Mouse (Mus musculus) embryonic fibroblast, embryonic 13.5 days (primary cell): ENCODE measurements around the gene Garem2. TPM values are rescaled to one million over a fixed set of nuclear protein-coding genes. Genes with fewer than 3 reads are reported as not detected.

Experiments
- H3K27ac ChIP-seq: 2 replicates; pipeline ENCODE4 v1.5.1; 2012; ENCODE audit warnings: low read length, control low read depth, inconsistent platforms; ENCODE audit not compliant: insufficient read depth
- H3K4me1 ChIP-seq: 2 replicates; pipeline ENCODE4 v1.6.1; 2011; ENCODE audit warnings: low read length; ENCODE audit not compliant: control insufficient read depth, insufficient read depth
- H3K4me3 ChIP-seq: 2 replicates; pipeline ENCODE4 v1.5.1; 2011; ENCODE audit warnings: mild to moderate bottlenecking, control low read depth, low read length; ENCODE audit not compliant: insufficient read depth
- CTCF ChIP-seq: IDR thresholded peaks from 2 replicates; pipeline ENCODE4 v1.5.1; 2011; ENCODE audit warnings: mild to moderate bottlenecking, control low read depth, low read length, moderate library complexity, borderline replicate concordance; ENCODE audit not compliant: insufficient read depth
- POLR2A ChIP-seq: IDR thresholded peaks from 2 replicates; pipeline ENCODE4 v1.6.1; 2011; ENCODE audit warnings: low read depth, mild to moderate bottlenecking, control low read depth, low read length, moderate library complexity
- polyA plus RNA-seq: library from polyadenylated mRNA; stranded (reverse); fragments of >200 nt; gene quantifications from 2 replicates; pipeline ENCODE4 v1.2.4, GENCODE M21; 2011; ENCODE audit warnings: low read depth; ENCODE audit not compliant: missing spikeins, insufficient read length

Garem2 gene
- polyA plus RNA-seq, 1 experiment: 1.9 TPM

GRCm38 (mm10) chr5:30095731-30096130 is 9.2 kb upstream of the Garem2 start:
- no peak for TF ChIP-seq POLR2A
- no peak for TF ChIP-seq CTCF
- no peaks in the 10 kb centered on the region for H3K4me1 ChIP-seq
- H3K4me3 ChIP-seq: no peak overlapping the region
- H3K27ac ChIP-seq: no peak overlapping the region

GRCm38 (mm10) chr5:30098260-30098659 is 6.7 kb upstream of the Garem2 start:
- TF ChIP-seq CTCF (no peak), POLR2A (no peak)
- H3K4me1 ChIP-seq: no peaks in the 10 kb centered on the region
- no peak overlapping the region for H3K4me3 ChIP-seq
- H3K27ac ChIP-seq: no peak overlapping the region

DNA sequence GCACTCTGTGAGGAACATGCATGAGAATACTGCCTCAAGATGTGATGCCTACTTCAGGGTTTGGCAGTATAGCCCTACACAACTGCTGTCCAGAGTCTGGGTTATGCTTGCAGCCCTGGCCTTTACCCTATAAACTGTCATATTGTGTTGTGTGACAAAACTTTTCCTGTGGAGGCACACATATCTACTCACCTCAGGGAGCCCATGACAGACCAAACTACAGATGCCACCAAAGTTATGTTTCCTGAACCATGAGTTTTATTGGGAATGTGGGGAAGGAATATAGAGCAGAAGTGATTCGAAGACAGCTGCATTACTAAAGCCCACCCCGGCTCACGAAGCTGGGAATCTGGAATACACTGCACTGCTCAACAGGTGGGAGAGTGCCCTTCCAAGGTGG is 1.6 kb upstream of the Garem2 start:
- Histone ChIP-seq H3K4me1 (no peaks in the 10 kb centered on the region), H3K27ac (no peak overlapping the region), H3K4me3 (no peak overlapping the region)
- TF ChIP-seq CTCF: no peak
- no peak for TF ChIP-seq POLR2A

DNA sequence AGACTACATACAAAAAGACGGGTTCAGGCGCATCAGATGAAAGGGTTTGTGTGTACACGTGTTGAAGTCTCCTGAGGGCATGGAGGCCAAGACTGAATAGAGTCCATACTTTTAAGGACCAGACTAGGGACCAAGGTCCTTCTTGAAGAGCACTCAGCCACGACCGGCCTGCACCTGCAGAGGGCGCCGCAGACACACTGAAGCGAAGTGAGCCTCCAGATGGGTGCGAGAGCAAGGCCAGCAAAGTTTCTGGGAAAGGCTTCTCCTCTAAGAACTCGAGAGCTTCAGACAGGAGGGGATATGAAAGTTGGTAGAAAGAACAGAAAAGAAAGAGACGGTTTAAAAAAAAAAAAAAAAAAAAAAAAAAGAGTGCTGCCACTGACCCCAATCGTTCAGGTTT is 622 bp upstream of the Garem2 start:
- H3K4me3 ChIP-seq: no peak overlapping the region
- peak; percentile 88 for TF ChIP-seq CTCF
- TF ChIP-seq POLR2A: no peak
- H3K4me1 ChIP-seq: no peaks in the 10 kb centered on the region
- H3K27ac ChIP-seq: no peak overlapping the region

DNA sequence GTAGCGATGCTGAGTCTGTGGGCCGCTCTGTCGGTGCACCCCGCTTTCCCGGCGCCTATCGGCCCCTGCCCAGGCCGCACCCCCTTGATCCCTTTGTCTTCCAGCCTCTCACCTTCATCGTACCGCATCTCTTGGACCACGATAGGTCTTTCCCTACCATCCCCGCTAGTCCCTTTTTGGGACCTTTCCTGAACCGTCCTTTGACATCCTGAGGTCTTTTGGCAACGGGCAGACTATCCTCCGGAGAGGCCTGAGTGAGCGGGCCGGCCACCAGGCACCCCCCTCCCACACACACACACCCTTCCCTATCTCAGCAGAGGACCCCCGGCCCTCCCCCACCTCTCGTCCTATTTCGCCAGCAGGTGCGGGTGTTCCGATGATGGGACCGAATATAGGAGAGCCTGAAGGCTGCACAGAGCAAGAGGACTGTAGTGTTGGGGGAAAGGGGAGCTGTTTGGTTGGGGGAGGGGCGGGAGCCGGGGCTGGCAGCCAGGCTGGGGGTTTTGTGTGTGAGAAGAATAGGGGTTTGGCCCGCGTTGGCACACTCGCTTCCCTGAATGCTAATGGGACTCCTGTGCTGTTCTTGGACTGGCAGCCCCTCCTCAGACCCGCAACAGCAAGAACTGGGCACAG is 823 bp downstream of the Garem2 start, which contains the start of gene 3110082J24Rik:
Gene 3110082J24Rik (minus strand): TSS at position 419 of the 633 bp plus-strand sequence.
- no peak for TF ChIP-seq POLR2A
- no peak for TF ChIP-seq CTCF
- no peak within 1 kb of the TSS for H3K27ac ChIP-seq

DNA sequence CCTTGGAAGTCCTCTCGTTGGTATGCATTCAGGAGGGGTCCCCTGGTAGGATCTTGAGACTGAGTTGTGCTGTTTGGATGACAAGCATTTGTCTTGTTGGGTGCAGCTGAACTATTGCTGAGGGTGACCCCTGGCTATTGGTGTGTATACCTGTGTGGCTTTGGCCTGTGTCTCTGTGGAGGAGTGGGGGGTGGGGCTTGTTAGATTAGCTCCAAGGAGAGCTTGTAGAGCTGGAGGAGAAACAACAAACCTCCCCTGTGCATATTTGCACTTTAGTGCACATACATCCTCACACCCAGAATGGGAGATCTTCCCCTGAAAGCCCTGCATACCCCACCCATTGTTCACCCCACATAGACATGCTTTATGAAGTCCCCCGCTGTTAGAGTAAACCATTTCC is 1.8 kb downstream of the Garem2 start:
- H3K4me3 ChIP-seq: no peak overlapping the region
- TF ChIP-seq POLR2A: no peak
- no peak for TF ChIP-seq CTCF
- peaks cover 3% of the 10 kb centered on the region; the same call in 1 of the 2 replicates for H3K4me1 ChIP-seq
- no peak overlapping the region for H3K27ac ChIP-seq

More for the DNA sequence above, 823 bp downstream of the Garem2 start, which contains the start of gene 3110082J24Rik:
- Histone ChIP-seq H3K4me1 (peaks cover 3% of the 10 kb centered on the region; the same call in 1 of the 2 replicates), H3K4me3 (peak within 1 kb of the TSS; percentile 58)

GRCm38 (mm10) chr5:30107186-30107585 is 2.2 kb downstream of the Garem2 start:
- TF ChIP-seq CTCF (no peak), POLR2A (no peak)
- H3K4me3 ChIP-seq: no peak overlapping the region
- H3K4me1 ChIP-seq: peaks cover 3% of the 10 kb centered on the region; the same call in 1 of the 2 replicates
- H3K27ac ChIP-seq: no peak overlapping the region

DNA sequence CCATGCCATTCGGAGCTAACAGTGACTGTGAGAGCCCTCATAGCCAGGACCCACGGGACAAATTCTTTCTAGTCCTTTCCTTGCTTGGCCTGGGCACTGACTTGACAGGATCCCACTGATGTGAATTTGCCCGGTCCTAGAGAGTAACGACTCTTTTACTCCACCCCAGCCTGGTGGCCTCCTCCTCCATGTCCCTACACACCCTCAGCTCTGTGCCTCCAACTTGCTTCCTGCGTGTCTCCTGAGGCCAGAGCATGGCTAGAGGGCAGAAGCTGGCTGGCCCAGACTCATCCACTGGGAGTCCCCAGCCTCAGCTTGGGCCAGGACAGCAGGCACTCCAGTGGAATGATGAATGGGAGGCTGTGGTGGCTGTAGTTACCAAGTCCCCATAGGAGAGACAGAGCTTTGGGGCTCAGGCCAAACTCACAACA is 2.7 kb downstream of the Garem2 start:
- Histone ChIP-seq H3K27ac (no peak overlapping the region), H3K4me3 (no peak overlapping the region), H3K4me1 (peaks cover 3% of the 10 kb centered on the region; the same call in 1 of the 2 replicates)
- TF ChIP-seq POLR2A: no peak
- no peak for TF ChIP-seq CTCF

DNA sequence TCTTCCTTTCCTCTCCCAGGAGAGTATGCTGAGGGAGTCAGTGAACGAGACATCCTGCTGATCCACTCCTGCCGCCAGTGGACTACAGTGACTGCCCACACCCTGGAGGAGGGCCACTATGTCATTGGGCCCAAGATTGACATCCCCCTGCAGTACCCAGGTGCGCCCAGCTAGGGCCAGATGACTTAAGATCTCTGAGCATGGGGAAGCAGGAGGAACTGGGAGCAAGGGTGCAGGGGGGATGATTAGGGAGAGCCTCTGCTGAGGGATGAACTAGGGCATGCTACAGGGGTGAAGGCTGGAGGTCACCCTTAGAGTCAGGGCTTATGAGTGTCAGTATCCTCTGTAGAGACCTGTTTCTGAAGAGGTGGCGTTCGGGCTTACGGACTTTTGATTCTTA is 3.3 kb downstream of the Garem2 start:
- Histone ChIP-seq H3K4me1 (peaks cover 3% of the 10 kb centered on the region; the same call in 1 of the 2 replicates), H3K27ac (no peak overlapping the region), H3K4me3 (no peak overlapping the region)
- TF ChIP-seq POLR2A: no peak
- no peak for TF ChIP-seq CTCF

DNA sequence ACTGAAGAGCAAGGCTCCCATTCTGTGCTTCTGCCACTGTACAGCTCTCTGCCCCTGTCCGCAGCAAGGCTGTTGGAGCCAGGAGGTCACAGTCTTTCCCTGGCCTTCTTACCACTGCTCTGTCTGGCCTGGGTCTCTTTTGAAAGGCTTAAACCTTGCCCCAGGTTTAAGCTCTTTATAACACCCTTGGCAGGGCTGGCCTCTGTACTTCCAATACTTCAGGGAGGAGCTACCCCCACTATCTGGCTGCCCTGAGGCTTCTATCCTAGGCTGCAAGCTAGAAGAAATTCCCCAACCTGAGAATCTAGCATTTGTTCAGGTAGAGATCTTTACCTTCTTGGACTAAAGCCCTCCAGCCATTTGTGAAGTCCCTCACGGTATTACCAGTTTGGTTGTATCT is 4.9 kb downstream of the Garem2 start:
- TF ChIP-seq POLR2A (no peak), CTCF (no peak)
- H3K27ac ChIP-seq: no peak overlapping the region
- H3K4me1 ChIP-seq: peaks cover 3% of the 10 kb centered on the region; the same call in 1 of the 2 replicates
- no peak overlapping the region for H3K4me3 ChIP-seq
